Mouse (Mus musculus): ENCODE data around the gene Dynll1. TPM values are rescaled to one million over a fixed set of nuclear protein-coding genes. Genes with fewer than 3 reads are reported as not detected.
A peak's percentile ranks its signal among the peaks of the same experiment; 100 is the strongest.

The Dynll1 gene
- polyA plus RNA-seq, 1 experiment, result 416 TPM

DNA sequence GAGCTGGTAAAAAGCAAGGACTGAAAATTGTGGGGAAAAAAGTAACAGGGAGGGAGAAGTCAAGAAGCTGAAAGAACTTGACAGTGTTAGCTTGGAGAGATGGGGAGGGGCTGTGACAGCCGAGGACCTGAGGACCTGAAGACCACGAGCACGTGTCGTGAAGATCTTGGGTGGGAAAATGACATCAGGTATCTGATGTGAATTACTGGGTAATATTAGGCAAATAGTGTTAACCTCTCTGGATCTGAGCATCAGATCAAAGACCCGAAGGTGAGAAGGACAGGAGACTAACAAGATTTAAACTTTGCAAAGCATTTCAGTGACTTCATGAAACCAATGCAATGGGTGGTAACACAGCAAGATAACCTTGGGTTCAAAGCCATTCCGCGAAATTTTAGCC lies 39.2 kb upstream of the Dynll1 start:
- no peak for DNase-seq
- peak overlapping the region; percentile 21 for H3K4me3 ChIP-seq (replicated peaks; ENCODE audit: insufficient read depth, low read depth, low read length)
- TF ChIP-seq CTCF (IDR thresholded peaks at IDR 0.05; ENCODE audit: borderline replicate concordance, insufficient read depth, low read depth, low read length), result no peak
- no peak for TF ChIP-seq POLR2A (IDR thresholded peaks at IDR 0.05; ENCODE audit: borderline replicate concordance, insufficient read depth, low read length)
- no peak overlapping the region for H3K27ac ChIP-seq (ENCODE audit: insufficient read depth, low read length)
- H3K4me1 ChIP-seq (ENCODE audit: control insufficient read depth, insufficient read depth, low read length), result peaks cover 4% of the 10 kb centered on the region; the same call in 1 of the 2 replicates
- WGBS, result 16% methylated on average over 7 of the region's 7 CpGs
- no peaks in the 10 kb centered on the region for H3K27me3 ChIP-seq (ENCODE audit: control insufficient read depth, insufficient read depth, low read length)

DNA sequence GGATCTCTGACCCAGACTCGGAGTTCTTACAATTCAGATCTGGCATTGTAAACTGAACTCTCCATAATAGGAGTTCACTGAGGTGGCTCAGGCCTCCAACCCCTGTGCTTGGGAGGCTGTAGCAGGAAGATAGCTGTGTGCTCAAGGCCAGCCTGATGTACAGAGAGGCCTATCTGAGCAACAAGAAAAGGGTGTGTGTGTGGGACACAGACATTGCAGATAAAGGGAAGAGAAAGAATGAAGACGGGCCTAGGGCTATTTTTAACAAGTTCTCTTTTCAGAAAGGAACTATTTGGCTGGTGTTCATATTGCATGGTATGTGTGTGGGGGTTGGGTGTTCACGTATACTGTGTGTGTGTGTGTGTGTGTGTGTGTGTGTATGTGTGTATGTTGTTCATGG lies 32.8 kb upstream of the Dynll1 start:
- 58% methylated on average over 3 of the region's 3 CpGs for WGBS
- Histone ChIP-seq H3K27me3 (ENCODE audit: control insufficient read depth, insufficient read depth, low read length) (no peaks in the 10 kb centered on the region), H3K4me1 (ENCODE audit: control insufficient read depth, insufficient read depth, low read length) (peaks cover 8% of the 10 kb centered on the region), H3K27ac (ENCODE audit: insufficient read depth, low read length) (no peak overlapping the region), H3K4me3 (replicated peaks; ENCODE audit: insufficient read depth, low read depth, low read length) (no peak overlapping the region)
- TF ChIP-seq CTCF (IDR thresholded peaks at IDR 0.05; ENCODE audit: borderline replicate concordance, insufficient read depth, low read depth, low read length), result no peak
- no peak for TF ChIP-seq POLR2A (IDR thresholded peaks at IDR 0.05; ENCODE audit: borderline replicate concordance, insufficient read depth, low read length)
- DNase-seq, result no peak

DNA sequence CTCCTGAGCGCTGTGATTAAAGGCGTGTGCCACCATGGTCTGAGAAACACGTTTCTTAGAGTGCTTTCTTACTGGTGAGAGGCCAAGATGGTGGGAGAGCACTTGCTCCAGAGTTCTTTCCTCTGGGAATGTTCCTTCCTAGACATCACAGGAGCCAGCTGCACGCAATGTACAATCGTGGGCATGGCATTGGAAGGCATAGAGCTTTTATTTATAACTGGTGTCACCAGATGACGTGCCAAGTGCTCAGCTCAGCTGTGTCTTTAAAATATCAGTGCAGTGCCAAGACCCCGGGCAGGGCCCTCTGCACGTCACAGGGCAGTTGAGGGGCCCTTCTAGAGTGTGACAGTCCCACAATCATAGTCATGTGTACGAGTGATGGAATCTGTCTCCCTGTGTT lies 30.2 kb upstream of the Dynll1 start:
- Histone ChIP-seq H3K27ac (ENCODE audit: insufficient read depth, low read length) (no peak overlapping the region), H3K4me3 (replicated peaks; ENCODE audit: insufficient read depth, low read depth, low read length) (no peak overlapping the region), H3K27me3 (ENCODE audit: control insufficient read depth, insufficient read depth, low read length) (no peaks in the 10 kb centered on the region), H3K4me1 (ENCODE audit: control insufficient read depth, insufficient read depth, low read length) (peaks cover 8% of the 10 kb centered on the region)
- WGBS, result 44% methylated on average over 9 of the region's 9 CpGs
- TF ChIP-seq POLR2A (IDR thresholded peaks at IDR 0.05; ENCODE audit: borderline replicate concordance, insufficient read depth, low read length) (no peak), CTCF (IDR thresholded peaks at IDR 0.05; ENCODE audit: borderline replicate concordance, insufficient read depth, low read depth, low read length) (no peak)
- no peak for DNase-seq

DNA sequence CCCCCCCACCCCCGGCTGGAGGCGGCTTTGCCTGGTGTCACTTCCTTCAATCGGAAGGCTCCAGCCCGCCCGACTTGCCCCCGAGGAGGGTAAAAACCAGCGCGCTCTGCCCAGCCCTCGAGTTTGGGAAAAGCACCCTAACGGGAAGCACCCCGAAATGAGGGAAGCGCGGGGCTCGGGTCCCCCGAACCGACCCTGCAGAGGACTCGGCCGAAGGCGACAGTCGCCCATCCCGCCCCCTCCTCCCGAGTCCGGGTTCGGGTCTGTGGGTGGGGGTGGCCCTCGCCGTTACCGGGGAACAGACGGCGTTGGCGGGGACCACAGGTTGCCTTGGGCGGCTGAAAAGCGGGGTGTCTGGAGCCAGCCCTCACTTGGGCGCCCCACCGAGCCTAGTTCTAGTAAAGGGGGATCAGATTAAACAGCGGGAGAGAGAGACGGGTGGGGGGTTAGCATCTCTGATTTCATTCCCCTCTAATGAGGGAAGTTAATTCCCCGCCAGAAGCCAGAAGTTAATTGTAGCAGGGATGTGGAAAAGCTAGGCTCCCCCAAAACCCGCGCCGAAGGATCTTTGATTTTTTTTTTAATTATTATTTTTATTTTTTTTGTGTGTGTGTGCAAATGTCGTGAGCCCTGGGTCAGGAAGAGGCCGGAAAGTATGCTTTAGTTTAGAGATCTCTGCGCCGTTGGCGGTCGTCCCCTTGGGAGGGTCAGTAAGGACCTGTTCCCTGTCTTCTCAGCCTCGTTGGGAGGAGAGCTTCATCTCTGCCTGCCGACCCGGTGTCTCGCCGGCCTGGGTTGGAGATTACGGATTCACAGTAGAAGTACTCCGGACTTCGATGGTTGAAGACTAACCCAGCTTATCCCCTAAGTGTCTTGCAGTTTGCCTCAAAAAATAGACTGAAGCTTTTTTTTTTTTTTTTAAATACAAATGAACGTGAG lies 27.1 kb upstream of the Dynll1 start:
- TF ChIP-seq CTCF (IDR thresholded peaks at IDR 0.05; ENCODE audit: borderline replicate concordance, insufficient read depth, low read depth, low read length) (no peak), POLR2A (IDR thresholded peaks at IDR 0.05; ENCODE audit: borderline replicate concordance, insufficient read depth, low read length) (no peak)
- Histone ChIP-seq H3K27me3 (ENCODE audit: control insufficient read depth, insufficient read depth, low read length) (no peaks in the 10 kb centered on the region), H3K4me3 (replicated peaks; ENCODE audit: insufficient read depth, low read depth, low read length) (peak overlapping the region; percentile 78), H3K4me1 (ENCODE audit: control insufficient read depth, insufficient read depth, low read length) (peaks cover 12% of the 10 kb centered on the region), H3K27ac (ENCODE audit: insufficient read depth, low read length) (0 out of 2 replicates have a peak overlapping the region, but pooled peaks have one; percentile 51)
- peak; percentile 49 to 59 for DNase-seq
- under 1% methylated on average over 55 of the region's 55 CpGs for WGBS

DNA sequence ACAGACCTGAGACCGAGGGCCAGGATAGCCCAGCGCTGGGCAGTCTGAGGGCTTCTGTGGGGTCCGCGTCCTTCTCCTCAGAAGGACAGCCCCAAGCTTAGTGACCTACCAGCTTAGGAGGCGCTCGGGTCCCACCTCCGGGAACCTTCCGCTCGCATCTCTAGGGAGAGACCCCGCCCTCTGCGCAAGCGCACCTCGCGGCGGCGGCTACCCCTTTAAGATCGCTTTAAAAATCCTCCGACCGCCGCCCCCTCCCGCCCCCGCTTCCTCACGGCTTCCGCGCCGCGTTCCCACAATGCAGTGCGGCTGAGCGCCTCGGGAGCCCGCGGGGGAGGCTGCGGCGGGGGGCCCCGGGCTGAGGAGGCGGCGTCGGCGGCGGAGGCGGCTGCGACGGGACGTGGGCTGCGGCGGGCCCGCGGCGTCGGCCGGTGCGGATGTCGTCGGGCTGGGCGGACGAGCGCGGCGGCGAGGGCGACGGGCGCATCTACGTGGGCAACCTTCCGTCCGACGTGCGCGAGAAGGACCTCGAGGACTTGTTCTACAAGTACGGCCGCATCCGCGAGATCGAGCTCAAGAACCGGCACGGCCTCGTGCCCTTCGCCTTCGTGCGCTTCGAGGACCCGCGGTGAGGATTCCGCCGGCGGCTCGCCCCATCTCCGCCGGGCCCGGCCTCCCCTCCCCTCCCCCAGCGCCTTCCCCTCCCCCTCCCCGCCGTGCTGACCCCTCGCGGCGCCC lies 26.2 kb upstream of the Dynll1 start, which contains the start of gene Srsf9:
Gene Srsf9 (plus strand): TSS at position 303 of the 735 bp plus-strand sequence.
- under 1% methylated on average over 88 of the region's 97 CpGs for WGBS
- peak; percentile 96 to 97 for DNase-seq
- H3K4me3 ChIP-seq (replicated peaks; ENCODE audit: insufficient read depth, low read depth, low read length), result peak within 1 kb of the TSS; percentile 78
- peak within 1 kb of the TSS; percentile 76 for H3K27ac ChIP-seq (ENCODE audit: insufficient read depth, low read length)
- H3K27me3 ChIP-seq (ENCODE audit: control insufficient read depth, insufficient read depth, low read length), result no peaks in the 10 kb centered on the region
- H3K4me1 ChIP-seq (ENCODE audit: control insufficient read depth, insufficient read depth, low read length), result peaks cover 12% of the 10 kb centered on the region
- TF ChIP-seq POLR2A (IDR thresholded peaks at IDR 0.05; ENCODE audit: borderline replicate concordance, insufficient read depth, low read length), result peak; percentile 78
- TF ChIP-seq CTCF (IDR thresholded peaks at IDR 0.05; ENCODE audit: borderline replicate concordance, insufficient read depth, low read depth, low read length), result no peak

DNA sequence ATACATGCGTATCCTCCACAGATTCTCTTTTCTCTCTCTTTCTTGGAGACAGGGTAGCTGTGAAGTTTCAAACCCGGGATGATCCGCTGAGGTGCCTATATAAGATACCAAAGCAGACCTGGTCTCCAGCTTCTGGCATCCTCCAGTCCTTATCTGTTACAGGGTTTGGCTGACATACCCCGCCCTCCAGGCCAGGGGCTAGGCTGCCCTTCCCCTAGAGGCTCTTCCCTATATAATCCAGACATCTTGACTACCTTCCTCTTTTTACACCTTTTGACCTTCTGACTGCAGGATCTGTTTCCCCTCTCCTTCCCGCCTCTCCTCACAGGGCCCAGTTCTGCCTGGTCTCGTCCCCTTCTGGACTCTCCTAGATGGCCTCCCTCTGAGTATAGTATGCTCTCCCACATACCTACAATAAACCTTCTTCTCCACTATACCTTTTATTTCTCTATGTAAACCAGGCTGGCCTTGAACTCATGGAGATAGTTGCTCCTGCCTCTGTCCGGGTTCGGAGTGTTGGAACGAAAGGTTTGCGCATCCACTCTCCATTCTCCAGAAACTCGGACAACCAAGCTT lies 25.5 kb upstream of the Dynll1 start:
- Histone ChIP-seq H3K4me3 (replicated peaks; ENCODE audit: insufficient read depth, low read depth, low read length) (peak overlapping the region; percentile 78), H3K4me1 (ENCODE audit: control insufficient read depth, insufficient read depth, low read length) (peaks cover 12% of the 10 kb centered on the region), H3K27ac (ENCODE audit: insufficient read depth, low read length) (peak overlapping the region; percentile 76), H3K27me3 (ENCODE audit: control insufficient read depth, insufficient read depth, low read length) (no peaks in the 10 kb centered on the region)
- TF ChIP-seq CTCF (IDR thresholded peaks at IDR 0.05; ENCODE audit: borderline replicate concordance, insufficient read depth, low read depth, low read length) (no peak), POLR2A (IDR thresholded peaks at IDR 0.05; ENCODE audit: borderline replicate concordance, insufficient read depth, low read length) (no peak)
- WGBS, result 15% methylated on average over 11 of the region's 11 CpGs
- DNase-seq, result peak in 1 of 2 experiments; percentile 37

Data from cerebellum, adult 2 months (tissue).